Mouse (Mus musculus): Measurements from ENCODE around the gene 1110065P20Rik.

DNA sequence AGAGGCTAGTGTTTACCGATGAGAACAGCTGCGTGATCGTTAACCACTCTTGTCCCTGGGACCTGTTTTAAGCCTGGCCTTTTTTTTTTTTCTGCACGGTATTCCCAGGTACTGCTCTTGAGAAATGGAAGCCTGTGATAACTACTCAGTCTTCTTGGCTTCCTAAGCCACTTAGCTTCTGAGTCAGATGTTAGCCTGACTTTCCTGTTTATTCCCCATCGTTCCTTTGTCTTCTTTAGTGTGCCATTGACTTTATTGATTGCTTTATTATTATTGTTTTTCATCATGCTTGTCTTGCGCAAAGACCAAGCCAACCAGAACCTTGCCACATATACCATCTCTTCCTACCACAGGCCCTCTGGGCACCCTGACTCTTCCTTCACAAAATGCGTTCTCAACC is 40.9 kb downstream of the 1110065P20Rik start:
- TF ChIP-seq POLR2A (IDR thresholded peaks at IDR 0.05; ENCODE audit: low read depth, low read length) (no peak), CTCF (IDR thresholded peaks at IDR 0.05; ENCODE audit: extremely low read depth, insufficient read length, insufficient replicate concordance, low read depth, low read length) (no peak)
